Mouse (Mus musculus) ES-Bruce4 (cell line): ENCODE measurements at regions not wholly inside any gene's neighbourhood (a gene's known extent, or its start where the extent isn't known, plus 50 kb on each side); places are given as distances from the start of the nearest gene placed in this dataset.

ENCODE experiments used
- CTCF ChIP-seq: IDR thresholded peaks from one replicate; pipeline ENCODE4 v1.8.1; 2011; ENCODE audit warnings: low read depth, low read length
- EP300 ChIP-seq: IDR thresholded peaks from 2 replicates; pipeline ENCODE4 v1.6.1; 2011; ENCODE audit warnings: low read depth, low read length; ENCODE audit not compliant: insufficient read depth

- TF ChIP-seq EP300 (no peak), CTCF (no peak)
Observed at GRCm38 (mm10) chr13:5736472-5736871, 124.8 kb upstream of the Klf6 start.
